Mouse (Mus musculus) liver, embryonic 14.5 days (tissue): Measurements from ENCODE around the gene Gpr173. TPM values are rescaled to one million over a fixed set of nuclear protein-coding genes. Genes with fewer than 3 reads are reported as not detected.

ENCODE experiments used
- ATAC-seq: fragments of 200-750 bp; cut with Nextera tagmentation; 2 replicates; pipeline ENCODE4 v1.8.0; 2017; ENCODE audit warnings: moderate number of reproducible peaks, mild to moderate bottlenecking, moderate library complexity; ENCODE audit not compliant: insufficient read depth
- DNase-seq, 3 experiments: peaks; one replicate each; pipeline ENCODE4 v3.0.0-alpha.2; 2012 to 2013; ENCODE audit warnings: low read depth in 3 of 3, low spot score in 3 of 3
- H3K27ac ChIP-seq: fragments of 300-500 bp; sonication (generic); 2 replicates; pipeline ENCODE4 v1.5.1; 2014; ENCODE audit warnings: moderate library complexity, mild to moderate bottlenecking, control low read depth, inconsistent platforms
- H3K27me3 ChIP-seq: fragments of 300-500 bp; sonication (generic); 2 replicates; pipeline ENCODE4 v1.6.1; 2014; ENCODE audit warnings: mild to moderate bottlenecking, low read length, moderate library complexity; ENCODE audit not compliant: control insufficient read depth, insufficient read depth
- H3K36me3 ChIP-seq: fragments of 300-500 bp; sonication (generic); replicated peaks from 2 replicates; pipeline ENCODE4 v1.6.1; 2014; ENCODE audit warnings: low read depth; ENCODE audit not compliant: control insufficient read depth, insufficient read depth
- H3K4me1 ChIP-seq, 2 experiments: fragments of 200-500 bp in 1 of 2; fragments of 300-500 bp in 1 of 2; sonication (generic) in 1 of 2; replicated peaks; 2 replicates each; pipeline ENCODE4 v1.6.1; 2012 to 2014; ENCODE audit warnings: antibody characterized with exemption in 1 of 2, inconsistent platforms in 1 of 2, low read length in 1 of 2; ENCODE audit not compliant: control insufficient read depth in 2 of 2, insufficient read depth in 2 of 2
- H3K4me2 ChIP-seq: fragments of 300-500 bp; sonication (generic); 2 replicates; pipeline ENCODE4 v1.6.1; 2014; ENCODE audit warnings: low read depth, mild to moderate bottlenecking, control low read depth, moderate library complexity
- H3K4me3 ChIP-seq, 2 experiments: fragments of 200-500 bp in 1 of 2; fragments of 300-500 bp in 1 of 2; sonication (generic) in 1 of 2; 2 replicates each; pipeline ENCODE4 v1.5.1; 2012 to 2014; ENCODE audit warnings: low read depth in 2 of 2, low read length in 2 of 2, mild to moderate bottlenecking in 2 of 2, control low read depth in 1 of 2, inconsistent platforms in 1 of 2, moderate library complexity in 1 of 2; ENCODE audit not compliant: insufficient read depth in 1 of 2
- H3K9ac ChIP-seq: fragments of 300-500 bp; sonication (generic); replicated peaks from 2 replicates; pipeline ENCODE4 v1.6.1; 2014; ENCODE audit warnings: mild to moderate bottlenecking, control low read depth, moderate library complexity
- H3K9me3 ChIP-seq: fragments of 300-500 bp; sonication (generic); 2 replicates; pipeline ENCODE4 v1.6.1; 2016; ENCODE audit warnings: low read length, mixed read lengths; ENCODE audit not compliant: control insufficient read depth
- CTCF ChIP-seq: IDR thresholded peaks from 2 replicates; pipeline ENCODE4 v1.5.1; 2016; ENCODE audit warnings: antibody characterized with exemption, low read depth, control low read depth
- EP300 ChIP-seq: IDR thresholded peaks from 2 replicates; pipeline ENCODE4 v1.6.1; 2016; ENCODE audit warnings: antibody characterized with exemption, low read depth
- WGBS: fragments of 180-500 bp; shearing (Covaris S2); extraction: QIAGEN DNeasy Blood & Tissue Kit; methylation state at CpG from one replicate; pipeline ENCODE4 v1.1.7; 2014; ENCODE audit not compliant: insufficient replicate concordance; 5-methylcytosine and 5-hydroxymethylcytosine counted together
- polyA plus RNA-seq, 2 experiments: library from polyadenylated mRNA; depleted of rRNA in 1 of 2; stranded (reverse) in 1 of 2; unstranded in 1 of 2; fragments of >200 nt; fragmentation: Nextera tagmentation in 1 of 2; extraction: Ambion mirVana in 1 of 2; gene quantifications; 2 replicates each; pipeline versions ENCODE4 v1.2.1 to v1.2.3; 2012 to 2014

Gpr173 gene
- polyA plus RNA-seq, 2 experiments, result 0.10 to 0.20 TPM

DNA sequence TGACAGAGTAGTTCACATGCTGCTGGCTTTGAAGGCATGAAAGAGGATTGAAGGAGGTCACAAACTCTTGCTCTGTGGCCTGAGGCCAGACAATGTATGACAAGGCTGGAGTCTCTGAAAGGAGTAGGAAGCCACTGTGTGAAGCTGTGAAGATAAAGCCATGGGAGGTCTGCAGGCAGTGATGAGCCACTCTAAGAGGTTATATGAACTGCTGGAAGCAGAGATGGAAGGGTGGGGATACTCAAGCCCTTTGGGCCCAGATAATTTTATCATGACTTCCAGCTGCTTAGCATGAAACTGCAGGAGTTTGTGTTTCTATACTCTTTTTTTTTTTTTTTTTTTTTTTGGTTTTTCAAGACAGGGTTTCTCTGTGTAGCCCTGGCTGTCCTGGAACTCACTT is 61.1 kb downstream of the Gpr173 start:
- Histone ChIP-seq H3K36me3 (no peaks in the 10 kb centered on the region), H3K9me3 (no peaks in the 10 kb centered on the region), H3K27ac (peak overlapping the region; percentile 87), H3K4me1 (peaks cover 15 to 21% of the 10 kb centered on the region in 2 experiments), H3K27me3 (no peaks in the 10 kb centered on the region), H3K9ac (no peak overlapping the region), H3K4me2 (peak overlapping the region; percentile 25), H3K4me3 (no peak overlapping the region)
- ATAC-seq, result peak; percentile 99
- no peak for TF ChIP-seq CTCF
- peak; percentile 90 for TF ChIP-seq EP300
- DNase-seq, result peak; percentile 80 to 86 (median 83)

DNA sequence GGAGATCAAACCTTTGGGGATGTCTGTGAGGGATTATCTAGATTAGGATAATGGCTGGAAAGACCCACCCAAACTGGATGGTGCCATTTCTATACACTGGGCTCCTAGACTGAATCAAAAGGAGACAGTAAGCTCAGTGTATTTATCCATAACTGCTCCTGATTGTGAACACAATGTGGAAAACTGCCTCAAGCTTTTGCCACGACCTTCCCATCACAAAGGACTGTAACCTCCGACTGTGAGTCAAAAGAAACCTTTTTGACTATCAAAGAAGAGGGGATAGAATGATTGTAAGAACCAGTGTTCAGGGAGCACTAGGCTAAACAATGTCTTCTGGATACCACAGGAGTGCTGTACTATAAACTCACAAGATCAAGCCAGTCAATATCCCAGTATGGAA is 62.3 kb downstream of the Gpr173 start:
- WGBS, result 60% methylated on average over 2 of the region's 2 CpGs
- no peaks in the 10 kb centered on the region for H3K9me3 ChIP-seq
- DNase-seq (no peak), ATAC-seq (no peak)
- H3K27ac ChIP-seq, result peak overlapping the region; percentile 87
- no peak overlapping the region for H3K4me2 ChIP-seq
- no peaks in the 10 kb centered on the region for H3K27me3 ChIP-seq
- no peak overlapping the region for H3K4me3 ChIP-seq
- H3K9ac ChIP-seq, result no peak overlapping the region
- H3K4me1 ChIP-seq, result peaks cover 15 to 21% of the 10 kb centered on the region in 2 experiments
- TF ChIP-seq EP300 (no peak), CTCF (no peak)
- no peaks in the 10 kb centered on the region for H3K36me3 ChIP-seq

Other genes with a start within 250 kb of the Gpr173 start
- gene Iqsec2, start 224.4 kb downstream of the Gpr173 start, polyA plus RNA-seq (2012; rRNA removed), result 1.1 TPM in 2 replicates
- 1.0 and 1.3 TPM in 2 replicates for gene Iqsec2, start 224.4 kb downstream of the Gpr173 start, polyA plus RNA-seq (2014; fragmentation: Nextera tagmentation; extraction: Ambion mirVana)
- gene Kdm5c, start 135.7 kb downstream of the Gpr173 start, polyA plus RNA-seq (2012; rRNA removed), result 13.9 and 18.2 TPM in 2 replicates
- 10.0 and 16.5 TPM in 2 replicates for gene Kdm5c, start 135.7 kb downstream of the Gpr173 start, polyA plus RNA-seq (2014; fragmentation: Nextera tagmentation; extraction: Ambion mirVana)
- gene Kantr, start 41.2 kb downstream of the Gpr173 start, polyA plus RNA-seq (2012; rRNA removed), result 2.1 and 3.1 TPM in 2 replicates
- gene Kantr, start 41.2 kb downstream of the Gpr173 start, polyA plus RNA-seq (2014; fragmentation: Nextera tagmentation; extraction: Ambion mirVana), result 2.0 and 2.6 TPM in 2 replicates
- gene Tspyl2, start 26.3 kb downstream of the Gpr173 start, polyA plus RNA-seq (2012; rRNA removed), result 6.4 and 10.6 TPM in 2 replicates
- gene Tspyl2, start 26.3 kb downstream of the Gpr173 start, polyA plus RNA-seq (2014; fragmentation: Nextera tagmentation; extraction: Ambion mirVana), result 3.1 and 4.1 TPM in 2 replicates
- gene Cldn34a, start 194.6 kb upstream of the Gpr173 start, polyA plus RNA-seq (2012; rRNA removed), result not detected in 2 replicates
- gene Cldn34a, start 194.6 kb upstream of the Gpr173 start, polyA plus RNA-seq (2014; fragmentation: Nextera tagmentation; extraction: Ambion mirVana), result not detected in 2 replicates